Mouse (Mus musculus): ENCODE data around the gene Ulk3. TPM values are rescaled to one million over a fixed set of nuclear protein-coding genes. Genes with fewer than 3 reads are reported as not detected.

Ulk3 gene
- polyA plus RNA-seq, 1 experiment from 2014 or later: 20.4 TPM

GRCm38 (mm10) chr9:57614786-57615185, 25.5 kb downstream of the Ulk3 start:
- no peak overlapping the region for H3K4me3 ChIP-seq (replicated peaks; ENCODE audit: low read depth, low read length)
- no peak for DNase-seq
- no peak for ATAC-seq (ENCODE audit: low FRiP score, low TSS enrichment)
- no peak overlapping the region for H3K4me2 ChIP-seq (ENCODE audit: low read length)
- H3K9me3 ChIP-seq (ENCODE audit: control insufficient read depth, low read length): no peaks in the 10 kb centered on the region
- no peak overlapping the region for H3K9ac ChIP-seq (replicated peaks; ENCODE audit: low read length)
- 0 out of 2 replicates have a peak, but pooled peaks cover 8% of the 10 kb centered on the region for H3K4me1 ChIP-seq (ENCODE audit: control insufficient read depth, insufficient read depth, low read length)
- H3K36me3 ChIP-seq (ENCODE audit: control insufficient read depth, insufficient read depth, low read length): no peaks in the 10 kb centered on the region
- 91% methylated on average over 4 of the region's 4 CpGs for WGBS
- no peaks in the 10 kb centered on the region for H3K27me3 ChIP-seq (ENCODE audit: control insufficient read depth, insufficient read depth, low read length)
- H3K27ac ChIP-seq (replicated peaks; ENCODE audit: low read depth, low read length): no peak overlapping the region

- no peak overlapping the region for H3K4me2 ChIP-seq (ENCODE audit: low read length)
Observed at GRCm38 (mm10) chr9:57617556-57618169, 28.4 kb downstream of the Ulk3 start.

GRCm38 (mm10) chr9:57618854-57619253, 29.6 kb downstream of the Ulk3 start:
- Histone ChIP-seq H3K4me2 (ENCODE audit: low read length) (no peak overlapping the region), H3K4me3 (replicated peaks; ENCODE audit: low read depth, low read length) (no peak overlapping the region), H3K9me3 (ENCODE audit: control insufficient read depth, low read length) (no peaks in the 10 kb centered on the region), H3K9ac (replicated peaks; ENCODE audit: low read length) (no peak overlapping the region), H3K27me3 (ENCODE audit: control insufficient read depth, insufficient read depth, low read length) (no peaks in the 10 kb centered on the region), H3K27ac (replicated peaks; ENCODE audit: low read depth, low read length) (no peak overlapping the region), H3K4me1 (ENCODE audit: control insufficient read depth, insufficient read depth, low read length) (no peaks in the 10 kb centered on the region), H3K36me3 (ENCODE audit: control insufficient read depth, insufficient read depth, low read length) (0 out of 2 replicates have a peak, but pooled peaks cover 1% of the 10 kb centered on the region)
- DNase-seq: no peak
- 89% methylated on average over 8 of the region's 8 CpGs for WGBS
- ATAC-seq (ENCODE audit: low FRiP score, low TSS enrichment): no peak

More at GRCm38 (mm10) chr9:57617556-57618169, 28.4 kb downstream of the Ulk3 start:
- WGBS: 79% methylated on average over 8 of the region's 8 CpGs
- H3K36me3 ChIP-seq (ENCODE audit: control insufficient read depth, insufficient read depth, low read length): no peaks in the 10 kb centered on the region
- H3K4me3 ChIP-seq (replicated peaks; ENCODE audit: low read depth, low read length): no peak overlapping the region
- ATAC-seq (ENCODE audit: low FRiP score, low TSS enrichment) (no peak), DNase-seq (no peak)
- H3K4me1 ChIP-seq (ENCODE audit: control insufficient read depth, insufficient read depth, low read length): no peaks in the 10 kb centered on the region
- no peaks in the 10 kb centered on the region for H3K27me3 ChIP-seq (ENCODE audit: control insufficient read depth, insufficient read depth, low read length)
- H3K9me3 ChIP-seq (ENCODE audit: control insufficient read depth, low read length): no peaks in the 10 kb centered on the region
- H3K9ac ChIP-seq (replicated peaks; ENCODE audit: low read length): no peak overlapping the region
- H3K27ac ChIP-seq (replicated peaks; ENCODE audit: low read depth, low read length): no peak overlapping the region

GRCm38 (mm10) chr9:57620674-57621073, 31.4 kb downstream of the Ulk3 start, which contains the start of gene Lman1l:
Gene Lman1l, minus strand, starts transcription at chr9:57620774.
- Histone ChIP-seq H3K9ac (replicated peaks; ENCODE audit: low read length) (no peak within 1 kb of the TSS), H3K36me3 (ENCODE audit: control insufficient read depth, insufficient read depth, low read length) (peaks cover 16% of the 10 kb centered on the region), H3K4me3 (replicated peaks; ENCODE audit: low read depth, low read length) (no peak within 1 kb of the TSS), H3K4me2 (ENCODE audit: low read length) (no peak within 1 kb of the TSS), H3K27ac (replicated peaks; ENCODE audit: low read depth, low read length) (no peak within 1 kb of the TSS), H3K4me1 (ENCODE audit: control insufficient read depth, insufficient read depth, low read length) (no peaks in the 10 kb centered on the region), H3K27me3 (ENCODE audit: control insufficient read depth, insufficient read depth, low read length) (no peaks in the 10 kb centered on the region), H3K9me3 (ENCODE audit: control insufficient read depth, low read length) (no peaks in the 10 kb centered on the region)
- WGBS: 95% methylated on average over 5 of the region's 5 CpGs
- ATAC-seq (ENCODE audit: low FRiP score, low TSS enrichment) (no peak), DNase-seq (no peak)

GRCm38 (mm10) chr9:57624295-57624694, 35.0 kb downstream of the Ulk3 start:
- Histone ChIP-seq H3K36me3 (ENCODE audit: control insufficient read depth, insufficient read depth, low read length) (peaks cover 53% of the 10 kb centered on the region), H3K27ac (replicated peaks; ENCODE audit: low read depth, low read length) (no peak overlapping the region)
- DNase-seq: no peak

GRCm38 (mm10) chr9:57625674-57626500, 36.6 kb downstream of the Ulk3 start:
- Histone ChIP-seq H3K4me1 (ENCODE audit: control insufficient read depth, insufficient read depth, low read length) (no peaks in the 10 kb centered on the region), H3K27me3 (ENCODE audit: control insufficient read depth, insufficient read depth, low read length) (no peaks in the 10 kb centered on the region), H3K27ac (replicated peaks; ENCODE audit: low read depth, low read length) (no peak overlapping the region), H3K4me3 (replicated peaks; ENCODE audit: low read depth, low read length) (no peak overlapping the region), H3K9me3 (ENCODE audit: control insufficient read depth, low read length) (no peaks in the 10 kb centered on the region), H3K4me2 (ENCODE audit: low read length) (no peak overlapping the region), H3K36me3 (ENCODE audit: control insufficient read depth, insufficient read depth, low read length) (peaks cover 69% of the 10 kb centered on the region), H3K9ac (replicated peaks; ENCODE audit: low read length) (no peak overlapping the region)
- ATAC-seq (ENCODE audit: low FRiP score, low TSS enrichment): no peak
- WGBS: 67% methylated on average over 15 of the region's 15 CpGs
- DNase-seq: no peak

More at GRCm38 (mm10) chr9:57624295-57624694, 35.0 kb downstream of the Ulk3 start:
- Histone ChIP-seq H3K9me3 (ENCODE audit: control insufficient read depth, low read length) (no peaks in the 10 kb centered on the region), H3K9ac (replicated peaks; ENCODE audit: low read length) (no peak overlapping the region), H3K4me1 (ENCODE audit: control insufficient read depth, insufficient read depth, low read length) (no peaks in the 10 kb centered on the region), H3K4me3 (replicated peaks; ENCODE audit: low read depth, low read length) (no peak overlapping the region), H3K4me2 (ENCODE audit: low read length) (no peak overlapping the region), H3K27me3 (ENCODE audit: control insufficient read depth, insufficient read depth, low read length) (no peaks in the 10 kb centered on the region)
- 88% methylated on average over 7 of the region's 7 CpGs for WGBS
- ATAC-seq (ENCODE audit: low FRiP score, low TSS enrichment): no peak

GRCm38 (mm10) chr9:57627191-57627590, 37.9 kb downstream of the Ulk3 start:
- no peaks in the 10 kb centered on the region for H3K9me3 ChIP-seq (ENCODE audit: control insufficient read depth, low read length)
- no peaks in the 10 kb centered on the region for H3K4me1 ChIP-seq (ENCODE audit: control insufficient read depth, insufficient read depth, low read length)
- no peak overlapping the region for H3K4me3 ChIP-seq (replicated peaks; ENCODE audit: low read depth, low read length)
- no peak for DNase-seq
- WGBS: 91% methylated on average over 17 of the region's 17 CpGs
- peaks cover 81% of the 10 kb centered on the region for H3K36me3 ChIP-seq (ENCODE audit: control insufficient read depth, insufficient read depth, low read length)
- no peak overlapping the region for H3K9ac ChIP-seq (replicated peaks; ENCODE audit: low read length)
- no peak for ATAC-seq (ENCODE audit: low FRiP score, low TSS enrichment)
- no peaks in the 10 kb centered on the region for H3K27me3 ChIP-seq (ENCODE audit: control insufficient read depth, insufficient read depth, low read length)
- no peak overlapping the region for H3K27ac ChIP-seq (replicated peaks; ENCODE audit: low read depth, low read length)
- no peak overlapping the region for H3K4me2 ChIP-seq (ENCODE audit: low read length)

- DNase-seq (no peak), ATAC-seq (ENCODE audit: low FRiP score, low TSS enrichment) (no peak)
- Histone ChIP-seq H3K27me3 (ENCODE audit: control insufficient read depth, insufficient read depth, low read length) (no peaks in the 10 kb centered on the region), H3K36me3 (ENCODE audit: control insufficient read depth, insufficient read depth, low read length) (peaks cover 84% of the 10 kb centered on the region), H3K4me1 (ENCODE audit: control insufficient read depth, insufficient read depth, low read length) (no peaks in the 10 kb centered on the region), H3K9me3 (ENCODE audit: control insufficient read depth, low read length) (no peaks in the 10 kb centered on the region), H3K4me3 (replicated peaks; ENCODE audit: low read depth, low read length) (no peak overlapping the region), H3K9ac (replicated peaks; ENCODE audit: low read length) (no peak overlapping the region), H3K27ac (replicated peaks; ENCODE audit: low read depth, low read length) (no peak overlapping the region), H3K4me2 (ENCODE audit: low read length) (no peak overlapping the region)
- WGBS: 93% methylated on average over 11 of the region's 11 CpGs
Observed at GRCm38 (mm10) chr9:57627892-57628291, 38.6 kb downstream of the Ulk3 start.
